Mouse (Mus musculus) forebrain, embryonic 11.5 days (tissue): ENCODE data around the gene Fam57b. TPM values are rescaled to one million over a fixed set of nuclear protein-coding genes. Genes with fewer than 3 reads are reported as not detected.

ENCODE experiments used
- ATAC-seq: fragments of 200-750 bp; cut with Nextera tagmentation; replicated peaks from 2 replicates; pipeline ENCODE4 v1.8.0; 2017; ENCODE audit warnings: moderate TSS enrichment; ENCODE audit not compliant: low FRiP score
- DNase-seq: peaks from one replicate; pipeline ENCODE4 v3.0.0-alpha.2; 2017; ENCODE audit warnings: low spot score
- H3K27ac ChIP-seq: fragments of 300-500 bp; sonication (generic); 2 replicates; pipeline ENCODE4 v1.5.1; 2014; ENCODE audit warnings: low read depth, low read length
- H3K27me3 ChIP-seq: fragments of 300-500 bp; sonication (generic); 2 replicates; pipeline ENCODE4 v1.6.1; 2014; ENCODE audit warnings: mild to moderate bottlenecking, low read length, mixed read lengths; ENCODE audit not compliant: control insufficient read depth, insufficient read depth
- H3K36me3 ChIP-seq: fragments of 300-500 bp; sonication (generic); 2 replicates; pipeline ENCODE4 v1.6.1; 2014; ENCODE audit warnings: mild to moderate bottlenecking, low read length, moderate library complexity, mixed read lengths; ENCODE audit not compliant: control insufficient read depth, insufficient read depth
- H3K4me1 ChIP-seq: fragments of 300-500 bp; sonication (generic); replicated peaks from 2 replicates; pipeline ENCODE4 v1.6.1; 2014; ENCODE audit warnings: low read length, mixed read lengths; ENCODE audit not compliant: control insufficient read depth, insufficient read depth
- H3K4me2 ChIP-seq: fragments of 300-500 bp; sonication (generic); 2 replicates; pipeline ENCODE4 v1.6.1; 2014; ENCODE audit warnings: low read depth, mild to moderate bottlenecking, low read length, moderate library complexity, mixed read lengths; ENCODE audit not compliant: severe bottlenecking
- H3K4me3 ChIP-seq: fragments of 300-500 bp; sonication (generic); 2 replicates; pipeline ENCODE4 v1.5.1; 2014; ENCODE audit warnings: low read depth, low read length
- H3K9ac ChIP-seq: fragments of 300-500 bp; sonication (generic); 2 replicates; pipeline ENCODE4 v1.6.1; 2014; ENCODE audit warnings: low read length
- H3K9me3 ChIP-seq: fragments of 300-500 bp; sonication (generic); 2 replicates; pipeline ENCODE4 v1.6.1; 2016; ENCODE audit warnings: low read length, mixed read lengths; ENCODE audit not compliant: control insufficient read depth
- WGBS: fragments of 180-500 bp; shearing (Covaris S2); extraction: QIAGEN DNeasy Blood & Tissue Kit; methylation state at CpG from one replicate; pipeline ENCODE4 v1.1.7; 2014; 5-methylcytosine and 5-hydroxymethylcytosine counted together
- polyA plus RNA-seq: library from polyadenylated mRNA; unstranded; fragments of >200 nt; fragmentation: Nextera tagmentation; extraction: Ambion mirVana; gene quantifications from 2 replicates; pipeline ENCODE4 v1.2.1, GENCODE M21; 2014

Fam57b gene
- polyA plus RNA-seq, 1 experiment from 2014 or later: 10.2 TPM

- no peak overlapping the region for H3K27ac ChIP-seq
These were observed 3.8 kb upstream of the Fam57b start for GRCm38 (mm10) chr7:126793456-126794270.

GRCm38 (mm10) chr7:126794271-126794605 is 3.2 kb upstream of the Fam57b start:
- peaks cover 11% of the 10 kb centered on the region; the same call in 1 of the 2 replicates for H3K36me3 ChIP-seq
- H3K27me3 ChIP-seq: no peaks in the 10 kb centered on the region
- H3K4me1 ChIP-seq: peaks cover 21% of the 10 kb centered on the region
- no peak overlapping the region for H3K4me2 ChIP-seq
- 74% methylated on average over 4 of the region's 4 CpGs for WGBS
- no peak for DNase-seq
- H3K9ac ChIP-seq: no peak overlapping the region
- no peak for ATAC-seq
- H3K9me3 ChIP-seq: no peaks in the 10 kb centered on the region
- H3K4me3 ChIP-seq: no peak overlapping the region
- no peak overlapping the region for H3K27ac ChIP-seq

More at GRCm38 (mm10) chr7:126793456-126794270, 3.8 kb upstream of the Fam57b start:
- H3K4me3 ChIP-seq: no peak overlapping the region
- H3K9ac ChIP-seq: no peak overlapping the region
- H3K9me3 ChIP-seq: no peaks in the 10 kb centered on the region
- no peak overlapping the region for H3K4me2 ChIP-seq
- ATAC-seq (no peak), DNase-seq (no peak)
- H3K36me3 ChIP-seq: peaks cover 16% of the 10 kb centered on the region; the same call in 1 of the 2 replicates
- H3K27me3 ChIP-seq: no peaks in the 10 kb centered on the region
- 76% methylated on average over 4 of the region's 4 CpGs for WGBS
- peaks cover 21% of the 10 kb centered on the region for H3K4me1 ChIP-seq

DNA sequence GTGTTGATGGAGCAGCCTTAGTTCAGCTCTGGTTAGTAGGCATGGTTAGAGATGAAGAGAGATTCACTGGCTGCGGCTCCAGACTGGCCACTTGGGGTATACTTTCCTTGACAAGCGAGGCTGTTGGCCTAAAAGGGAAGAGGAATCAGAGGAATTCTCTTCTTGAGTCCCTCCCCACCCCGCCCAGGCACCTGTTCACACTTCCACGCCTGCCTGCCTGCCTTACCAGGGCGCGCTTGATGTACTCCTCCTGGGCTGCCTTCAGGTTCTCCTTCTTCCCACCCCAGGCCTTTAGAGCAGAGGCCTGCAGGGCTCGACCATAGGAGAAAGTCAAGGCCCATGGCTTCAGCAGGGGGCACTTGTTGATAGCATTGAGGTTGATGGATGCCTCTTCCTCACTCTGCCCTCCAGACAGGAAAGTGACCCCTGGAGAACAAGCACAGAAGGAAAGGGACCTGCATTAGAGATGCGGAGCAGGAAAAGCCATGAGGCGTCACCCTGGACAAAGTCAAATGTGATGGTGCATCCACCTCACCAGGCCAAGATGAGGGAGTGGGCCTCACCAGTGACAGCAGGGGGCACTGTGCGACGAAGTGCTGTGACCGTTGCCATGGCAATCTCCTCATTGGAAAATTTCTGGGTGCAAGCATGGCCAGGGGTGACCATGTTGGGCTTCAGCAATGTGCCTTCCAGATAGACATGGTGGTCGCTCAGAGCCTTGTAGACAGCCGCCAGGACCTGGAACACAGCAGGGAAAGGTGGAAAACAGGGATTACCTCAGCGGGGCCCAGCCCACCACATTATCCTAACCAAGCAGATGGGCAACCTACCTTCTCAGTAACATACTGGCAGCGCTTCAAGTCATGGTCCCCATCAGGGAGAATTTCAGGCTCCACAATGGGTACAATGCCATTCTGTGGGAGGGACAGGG is 1.8 kb upstream of the Fam57b start:
- no peak overlapping the region for H3K9ac ChIP-seq
- H3K9me3 ChIP-seq: no peaks in the 10 kb centered on the region
- no peak overlapping the region for H3K4me2 ChIP-seq
- no peak overlapping the region for H3K4me3 ChIP-seq
- H3K4me1 ChIP-seq: peaks cover 29% of the 10 kb centered on the region
- WGBS: 82% methylated on average over 16 of the region's 16 CpGs
- H3K27ac ChIP-seq: no peak overlapping the region
- ATAC-seq (no peak), DNase-seq (no peak)
- H3K36me3 ChIP-seq: peaks cover 8% of the 10 kb centered on the region; the same call in 1 of the 2 replicates
- H3K27me3 ChIP-seq: no peaks in the 10 kb centered on the region

DNA sequence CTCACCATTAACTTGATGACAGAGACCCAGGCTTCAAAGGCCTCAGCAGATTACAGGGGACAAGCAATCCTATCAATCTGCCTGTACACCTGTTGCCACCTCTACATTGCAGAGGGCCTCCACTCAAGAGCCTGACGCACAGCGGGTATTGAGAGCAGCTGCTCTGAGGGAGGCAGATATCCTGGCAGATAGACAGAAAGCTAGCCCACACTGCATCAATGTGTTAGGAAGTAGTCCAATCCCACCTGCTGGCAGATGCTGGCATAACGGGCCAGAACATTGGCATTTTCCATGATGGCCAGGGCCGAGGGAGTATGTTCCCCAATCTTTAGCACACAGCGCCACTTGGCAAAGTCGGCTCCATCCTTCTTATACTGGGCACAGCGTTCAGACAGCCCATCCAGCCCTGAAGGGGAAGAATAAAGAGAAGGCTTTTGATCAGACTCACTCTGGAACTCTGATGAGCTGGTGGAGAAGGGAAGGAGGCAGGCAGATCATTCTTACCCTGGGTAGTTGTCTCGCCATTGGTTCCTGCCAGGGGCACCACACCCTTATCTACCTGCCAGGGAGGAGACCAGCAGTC is 1.0 kb upstream of the Fam57b start:
- Histone ChIP-seq H3K36me3 (peaks cover 8% of the 10 kb centered on the region; the same call in 1 of the 2 replicates), H3K9ac (no peak overlapping the region; the same call in 1 of the 2 replicates), H3K9me3 (no peaks in the 10 kb centered on the region), H3K4me3 (no peak overlapping the region), H3K4me2 (no peak overlapping the region), H3K27ac (no peak overlapping the region), H3K27me3 (no peaks in the 10 kb centered on the region), H3K4me1 (peaks cover 30% of the 10 kb centered on the region)
- no peak for DNase-seq
- WGBS: 81% methylated on average over 8 of the region's 8 CpGs
- no peak for ATAC-seq

- Histone ChIP-seq H3K27ac (peak overlapping the region; percentile 82), H3K9ac (peak overlapping the region; percentile 86), H3K4me2 (peak overlapping the region; percentile 97), H3K9me3 (no peaks in the 10 kb centered on the region), H3K36me3 (peaks cover 8% of the 10 kb centered on the region; the same call in 1 of the 2 replicates), H3K27me3 (no peaks in the 10 kb centered on the region), H3K4me3 (peak overlapping the region; percentile 68), H3K4me1 (peaks cover 30% of the 10 kb centered on the region)
- ATAC-seq: no peak
- no peak for DNase-seq
- under 1% methylated on average over 40 of the region's 40 CpGs for WGBS
These were observed 920 bp downstream of the Fam57b start for GRCm38 (mm10) chr7:126798127-126799049.

DNA sequence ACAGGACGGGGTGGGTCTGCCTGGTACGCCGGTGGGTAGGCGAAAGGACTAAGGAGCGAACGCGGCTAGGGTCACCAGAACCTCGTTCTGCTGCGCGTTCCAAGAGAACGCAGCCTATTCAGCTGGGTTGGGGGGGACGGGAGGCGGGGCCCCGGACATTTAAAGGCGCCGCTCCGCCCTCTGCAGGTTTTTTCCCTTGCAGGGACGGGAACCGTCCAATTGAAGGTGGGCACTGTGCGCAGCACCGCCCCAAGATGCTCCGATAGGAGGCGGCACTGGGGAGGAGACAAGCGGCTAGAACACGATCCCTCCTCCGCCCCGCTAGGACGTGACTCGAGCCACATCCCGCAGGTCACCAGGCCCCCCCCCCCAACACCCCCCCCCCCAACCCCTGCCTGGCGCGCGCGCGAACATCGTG is 1.6 kb downstream of the Fam57b start:
- H3K4me1 ChIP-seq: peaks cover 30% of the 10 kb centered on the region
- WGBS: under 1% methylated on average over 36 of the region's 36 CpGs

GRCm38 (mm10) chr7:126799468-126800268 is 2.2 kb downstream of the Fam57b start:
- WGBS: under 1% methylated on average over 38 of the region's 38 CpGs
- DNase-seq: no peak
- peaks cover 30% of the 10 kb centered on the region for H3K4me1 ChIP-seq

More for the DNA sequence above, 1.6 kb downstream of the Fam57b start:
- peak overlapping the region; percentile 86 for H3K9ac ChIP-seq
- peaks cover 11% of the 10 kb centered on the region; the same call in 1 of the 2 replicates for H3K36me3 ChIP-seq
- peak; percentile 99 for DNase-seq
- H3K9me3 ChIP-seq: no peaks in the 10 kb centered on the region
- peak overlapping the region; percentile 92 for H3K27ac ChIP-seq
- peak overlapping the region; percentile 97 for H3K4me2 ChIP-seq
- ATAC-seq: peak; percentile 94
- H3K27me3 ChIP-seq: no peaks in the 10 kb centered on the region
- H3K4me3 ChIP-seq: peak overlapping the region; percentile 68

More at GRCm38 (mm10) chr7:126799468-126800268, 2.2 kb downstream of the Fam57b start:
- Histone ChIP-seq H3K9ac (peak overlapping the region; percentile 74), H3K9me3 (no peaks in the 10 kb centered on the region), H3K36me3 (peaks cover 12% of the 10 kb centered on the region; the same call in 1 of the 2 replicates), H3K27ac (peak overlapping the region; percentile 92), H3K4me3 (peak overlapping the region; percentile 68), H3K4me2 (peak overlapping the region; percentile 79), H3K27me3 (no peaks in the 10 kb centered on the region)
- peak; percentile 92 for ATAC-seq
